ENCODE assay signal across 11 mouse cellular contexts in genomic region chr2:71542227-71542815, GRCm38 (mm10). TPM values are rescaled to one million over a fixed set of nuclear protein-coding genes. Genes with fewer than 3 reads are reported as not detected.
DNase-seq lines count a peak whose midpoint lies in the region; ATAC-seq and TF ChIP-seq lines count a peak whose summit lies in the region.
"Had no signal": no experiment of that assay in that cellular context is flagged by ENCODE, and none has a peak within 500 bp of the region (broad histone marks: within the 10 kb centered on the region; RNA-seq: fewer than 3 reads in every experiment).

No protein-coding gene starts in this region.

- H3K9me3 ChIP-seq in kidney, embryonic 15.5 days (replicated peaks): no peaks in the 10 kb centered on the region
- H3K9me3 ChIP-seq in forebrain, embryonic 13.5 days (replicated peaks): no peaks in the 10 kb centered on the region

- no peak overlapping the region for H3K4me3 ChIP-seq in kidney, embryonic 15.5 days (replicated peaks)
- H3K4me3 ChIP-seq in forebrain, embryonic 13.5 days: peak overlapping the region; percentile 69
- peak overlapping the region; percentile 59 for H3K4me3 ChIP-seq in myocyte

- H3K36me3 ChIP-seq in kidney, embryonic 15.5 days: no peaks in the 10 kb centered on the region
- peaks cover 10% of the 10 kb centered on the region; the same call in 1 of the 2 replicates for H3K36me3 ChIP-seq in forebrain, embryonic 13.5 days (ENCODE audit: poor library complexity, severe bottlenecking)
- H3K36me3 ChIP-seq in myocyte (ENCODE audit: control insufficient read depth, insufficient read depth): no peaks in the 10 kb centered on the region

- H3K27ac ChIP-seq in kidney, embryonic 15.5 days: no peak overlapping the region
- peak overlapping the region; percentile 97 for H3K27ac ChIP-seq in forebrain, embryonic 13.5 days

- ATAC-seq in kidney, embryonic 15.5 days (replicated peaks; ENCODE audit: low FRiP score): no peak
- no peak for ATAC-seq in forebrain, embryonic 13.5 days

- peaks cover 5% of the 10 kb centered on the region for H3K79me2 ChIP-seq in myocyte (ENCODE audit: control insufficient read depth, insufficient read depth)

- peak overlapping the region; percentile 46; the same call in 1 of the 2 replicates for H3K4me2 ChIP-seq in kidney, embryonic 15.5 days
- H3K4me2 ChIP-seq in forebrain, embryonic 13.5 days: peak overlapping the region; percentile 92
- H3K4me2 ChIP-seq in myocyte (ENCODE audit: low read depth): peak overlapping the region; percentile 99

- no peak for DNase-seq in kidney, postnatal 25 days
- DNase-seq in brain, embryonic 14.5 days (ENCODE audit: low read depth): peak; percentile 60
- no peak for DNase-seq in B cell, adult 2 months
- no peak for DNase-seq in left cerebral cortex, adult 9 months (ENCODE audit: low spot score in 2 of 2)
- no peak for DNase-seq in right cerebral cortex, postnatal 36 days (ENCODE audit: low spot score in 2 of 2)
- DNase-seq: cerebellum, adult 9-11 months; liver; right cerebral cortex, postnatal 14 days had no signal

- H3K27me3 ChIP-seq in kidney, embryonic 15.5 days: peaks cover 100% of the 10 kb centered on the region
- peaks cover 81% of the 10 kb centered on the region for H3K27me3 ChIP-seq in forebrain, embryonic 13.5 days
- no peaks in the 10 kb centered on the region for H3K27me3 ChIP-seq in myocyte (ENCODE audit: control insufficient read depth, insufficient read depth, insufficient read length)

- 4% methylated on average over 11 of the region's 11 CpGs for WGBS in kidney, embryonic 15.5 days
- 6% methylated on average over 11 of the region's 11 CpGs for WGBS in forebrain, embryonic 13.5 days

- peaks cover 67% of the 10 kb centered on the region for H3K4me1 ChIP-seq in kidney, embryonic 15.5 days
- peaks cover 77% of the 10 kb centered on the region for H3K4me1 ChIP-seq in forebrain, embryonic 13.5 days

- TF ChIP-seq POLR2A in brain, embryonic 14.5 days (IDR thresholded peaks at IDR 0.05; ENCODE audit: borderline replicate concordance, extremely low read depth, insufficient read depth, insufficient read length, poor library complexity, severe bottlenecking): no peak
- TF ChIP-seq POLR2A in myocyte (IDR thresholded peaks at IDR 0.05; ENCODE audit: insufficient read length, low read depth): peak; percentile 21

- H3K9ac ChIP-seq in kidney, embryonic 15.5 days: no peak overlapping the region
- peak overlapping the region; percentile 90 for H3K9ac ChIP-seq in forebrain, embryonic 13.5 days

- H3ac ChIP-seq in myocyte (ENCODE audit: control insufficient read depth, insufficient read length): no peak overlapping the region

- TF ChIP-seq CTCF in brain, embryonic 14.5 days (IDR thresholded peaks at IDR 0.05; ENCODE audit: borderline replicate concordance, extremely low read depth, insufficient read depth, insufficient read length): no peak

TF ChIP-seq in myocyte, 11 proteins besides CTCF, POLR2A, EP300 and RAD21:
- TF ChIP-seq TCF12 (IDR thresholded peaks at IDR 0.05; ENCODE audit: insufficient read depth, poor library complexity, severe bottlenecking) (no peak), MYOD1 (IDR thresholded peaks at IDR 0.05; ENCODE audit: control insufficient read depth in 1 of 3, insufficient read length in 2 of 3, low read depth in 2 of 3) (peak in 1 of 3 experiments; percentile 22)

RNA-seq across cellular contexts. Expression of gene Dlx2, which starts 4.2 kb away (rescaled TPM):
- polyA plus RNA-seq in kidney, embryonic 15.5 days (2015; fragmentation: Nextera tagmentation; extraction: Ambion mirVana): 0.16 and 0.17 TPM in 2 replicates
- 32.8 and 48.3 TPM in 2 replicates for polyA plus RNA-seq in brain, embryonic 14.5 days (2012; rRNA removed)
- 71.0 and 83.2 TPM in 2 replicates for polyA plus RNA-seq in forebrain, embryonic 13.5 days (2015; fragmentation: Nextera tagmentation; extraction: Ambion mirVana)
- polyA plus RNA-seq in myocyte (2012; fragmentation: generic; extraction: Trizol): 1.7 TPM

RNA-seq across cellular contexts. Expression of gene Dlx1, which starts 14.4 kb away (rescaled TPM):
- polyA plus RNA-seq in kidney, embryonic 15.5 days (2015; fragmentation: Nextera tagmentation; extraction: Ambion mirVana): 0.18 and 0.27 TPM in 2 replicates
- 93.3 and 265 TPM in 2 replicates for polyA plus RNA-seq in brain, embryonic 14.5 days (2012; rRNA removed)
- 278 and 287 TPM in 2 replicates for polyA plus RNA-seq in forebrain, embryonic 13.5 days (2015; fragmentation: Nextera tagmentation; extraction: Ambion mirVana)
- 0.64 TPM for polyA plus RNA-seq in myocyte (2012; fragmentation: generic; extraction: Trizol)

Comparison
In these comparisons a context has a peak if more than half of its experiments do, and no peak if none do; other contexts are left out.
1. H3K4me2 ChIP-seq: peak in every context shown above with its lines; median percentile 99 in myocyte; 92 in forebrain, embryonic 13.5 days; 46 in kidney, embryonic 15.5 days.
2. RNA of gene Dlx2, which starts 4.2 kb away (polyA plus RNA-seq): 71.0 to 83.2 TPM in forebrain, embryonic 13.5 days and 32.8 to 48.3 TPM in brain, embryonic 14.5 days; 1.7 TPM in myocyte (single experiment) and 0.16 to 0.17 TPM in kidney, embryonic 15.5 days; every median in the first group is over 10 times any median in the second.
3. RNA of gene Dlx1, which starts 14.4 kb away (polyA plus RNA-seq): 278 to 287 TPM in forebrain, embryonic 13.5 days and 93.3 to 265 TPM in brain, embryonic 14.5 days; 0.64 TPM in myocyte (single experiment) and 0.18 to 0.27 TPM in kidney, embryonic 15.5 days; every median in the first group is over 10 times any median in the second.